Mouse (Mus musculus) adrenal gland, postnatal 25 days (tissue): ENCODE measurements around the gene Col8a2. TPM values are rescaled to one million over a fixed set of nuclear protein-coding genes. Genes with fewer than 3 reads are reported as not detected.

Experiments
- DNase-seq: peaks from one replicate; pipeline ENCODE4 v3.0.0; 2021; ENCODE audit warnings: mixed read lengths
- total RNA-seq: library from RNA; stranded (reverse); gene quantifications from 2 replicates; pipeline ENCODE4 v1.2.3, GENCODE M21; 2021

Gene Col8a2
- total RNA-seq, 1 experiment from 2014 or later, result 1.7 TPM

DNA sequence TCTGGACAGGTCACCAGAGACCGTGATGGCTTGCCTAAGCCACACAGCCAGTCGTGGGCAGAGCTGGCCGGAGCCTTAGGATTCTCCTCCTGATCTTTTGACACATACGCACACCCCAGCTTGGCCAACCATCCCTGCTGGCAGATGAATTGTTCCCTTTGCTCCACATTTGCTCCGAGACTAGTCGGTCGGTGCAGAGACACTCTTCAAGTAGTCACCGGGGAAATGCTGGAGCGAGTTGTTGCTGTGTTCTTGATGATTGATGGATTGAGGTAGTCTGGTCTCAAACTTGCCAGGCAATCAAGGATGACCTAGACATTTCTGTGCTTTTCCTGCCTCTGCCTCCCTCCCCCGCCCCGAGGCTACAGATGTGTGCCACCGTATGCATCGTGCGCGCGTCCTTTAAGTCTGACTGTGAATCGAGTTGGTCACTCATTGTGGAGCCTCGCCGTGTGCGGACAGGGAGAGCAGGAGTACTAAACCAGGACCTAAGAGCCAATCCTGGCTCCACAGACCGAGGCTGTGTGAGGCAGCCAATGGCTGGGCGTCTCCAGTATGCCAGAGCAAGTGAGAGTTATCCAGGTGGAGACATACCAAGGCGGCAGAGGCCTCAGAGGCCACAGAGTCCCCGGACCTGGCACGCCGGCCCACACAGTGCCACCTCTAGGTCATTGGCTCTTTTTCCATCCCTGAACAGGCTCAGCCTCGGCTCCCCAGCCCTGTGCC is 15.2 kb downstream of the Col8a2 start:
- no peak for DNase-seq

- no peak for DNase-seq
Observed at GRCm38 (mm10) chr4:126303877-126304276, 17.3 kb downstream of the Col8a2 start.

- DNase-seq, result no peak
Observed at GRCm38 (mm10) chr4:126305428-126305827, 18.8 kb downstream of the Col8a2 start.

DNA sequence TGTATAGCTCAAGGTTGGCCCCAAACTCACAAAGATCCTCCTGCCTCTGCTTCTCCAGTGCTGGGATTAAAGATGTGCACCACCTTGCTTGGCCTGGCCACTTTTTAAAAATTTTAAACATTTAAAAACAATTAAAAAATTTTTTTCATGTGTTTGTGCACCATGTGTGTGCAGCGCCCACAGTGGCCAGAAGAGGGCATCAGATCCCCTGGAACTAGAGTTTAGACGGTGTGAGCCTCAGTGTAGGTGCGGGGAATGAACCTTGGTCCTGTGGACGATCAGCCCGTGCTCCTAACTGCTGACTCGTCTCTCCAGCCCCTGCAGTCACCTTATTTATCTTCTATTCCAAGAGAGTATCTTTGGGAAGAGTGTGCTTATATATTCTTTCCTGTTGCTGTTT is 19.5 kb downstream of the Col8a2 start:
- DNase-seq, result no peak

GRCm38 (mm10) chr4:126306827-126307226 is 20.2 kb downstream of the Col8a2 start:
- DNase-seq, result no peak

GRCm38 (mm10) chr4:126309211-126309921 is 22.8 kb downstream of the Col8a2 start:
- DNase-seq, result no peak

- DNase-seq, result peak; percentile 89
Observed at GRCm38 (mm10) chr4:126309922-126310309, 23.3 kb downstream of the Col8a2 start.

DNA sequence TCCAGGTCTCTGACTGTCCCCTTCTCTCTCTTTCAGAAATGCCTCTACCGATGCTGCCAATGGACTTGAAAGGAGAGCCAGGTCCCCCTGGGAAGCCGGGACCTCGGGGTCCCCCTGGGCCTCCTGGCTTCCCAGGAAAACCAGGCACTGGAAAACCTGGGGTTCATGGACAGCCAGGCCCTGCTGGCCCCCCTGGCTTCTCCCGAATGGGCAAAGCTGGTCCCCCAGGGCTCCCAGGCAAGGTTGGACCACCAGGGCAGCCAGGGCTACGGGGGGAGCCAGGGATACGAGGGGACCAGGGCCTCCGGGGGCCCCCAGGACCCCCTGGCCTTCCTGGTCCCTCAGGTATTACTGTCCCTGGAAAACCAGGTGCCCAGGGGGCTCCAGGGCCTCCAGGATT is 23.8 kb downstream of the Col8a2 start:
- DNase-seq, result no peak

DNA sequence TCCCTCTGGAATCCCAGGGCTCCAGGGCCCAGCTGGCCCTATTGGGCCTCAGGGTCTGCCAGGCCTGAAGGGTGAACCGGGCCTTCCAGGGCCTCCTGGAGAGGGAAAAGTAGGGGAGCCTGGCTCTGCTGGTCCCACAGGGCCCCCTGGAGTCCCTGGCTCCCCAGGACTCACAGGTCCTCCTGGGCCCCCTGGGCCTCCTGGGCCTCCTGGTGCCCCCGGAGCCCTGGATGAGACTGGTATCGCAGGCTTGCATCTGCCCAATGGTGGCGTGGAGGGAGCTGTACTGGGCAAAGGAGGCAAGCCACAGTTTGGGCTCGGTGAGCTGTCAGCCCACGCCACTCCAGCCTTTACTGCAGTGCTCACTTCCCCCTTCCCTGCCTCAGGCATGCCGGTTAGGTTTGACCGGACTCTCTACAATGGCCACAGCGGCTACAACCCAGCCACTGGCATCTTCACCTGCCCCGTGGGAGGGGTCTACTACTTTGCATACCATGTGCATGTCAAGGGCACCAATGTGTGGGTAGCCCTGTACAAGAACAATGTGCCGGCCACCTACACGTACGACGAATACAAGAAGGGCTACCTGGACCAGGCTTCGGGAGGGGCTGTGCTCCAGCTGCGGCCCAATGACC is 25.1 kb downstream of the Col8a2 start:
- DNase-seq, result no peak

GRCm38 (mm10) chr4:126313202-126313601 is 26.6 kb downstream of the Col8a2 start:
- DNase-seq, result no peak

DNA sequence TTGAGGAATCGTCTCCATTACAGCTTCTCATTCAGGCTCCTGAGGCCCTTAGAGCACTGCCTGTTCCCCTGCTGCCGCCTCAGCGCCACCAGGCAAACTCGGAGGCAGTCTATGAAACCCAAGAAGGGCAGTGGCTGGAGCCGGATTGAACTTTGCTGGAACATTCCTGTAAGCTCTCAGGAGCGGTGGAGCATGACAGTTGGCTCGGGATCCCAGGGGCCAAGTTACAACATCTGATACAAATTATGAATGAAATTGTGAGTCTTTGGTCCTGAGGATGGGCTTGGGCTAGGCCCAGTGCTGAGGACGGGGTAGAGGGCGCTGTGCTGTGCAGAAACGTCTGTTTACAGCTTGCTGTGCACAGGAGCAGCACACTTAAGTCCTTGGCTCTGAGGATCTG is 27.8 kb downstream of the Col8a2 start:
- DNase-seq, result no peak

- no peak for DNase-seq
Observed at GRCm38 (mm10) chr4:126315931-126316330, 29.3 kb downstream of the Col8a2 start.

DNA sequence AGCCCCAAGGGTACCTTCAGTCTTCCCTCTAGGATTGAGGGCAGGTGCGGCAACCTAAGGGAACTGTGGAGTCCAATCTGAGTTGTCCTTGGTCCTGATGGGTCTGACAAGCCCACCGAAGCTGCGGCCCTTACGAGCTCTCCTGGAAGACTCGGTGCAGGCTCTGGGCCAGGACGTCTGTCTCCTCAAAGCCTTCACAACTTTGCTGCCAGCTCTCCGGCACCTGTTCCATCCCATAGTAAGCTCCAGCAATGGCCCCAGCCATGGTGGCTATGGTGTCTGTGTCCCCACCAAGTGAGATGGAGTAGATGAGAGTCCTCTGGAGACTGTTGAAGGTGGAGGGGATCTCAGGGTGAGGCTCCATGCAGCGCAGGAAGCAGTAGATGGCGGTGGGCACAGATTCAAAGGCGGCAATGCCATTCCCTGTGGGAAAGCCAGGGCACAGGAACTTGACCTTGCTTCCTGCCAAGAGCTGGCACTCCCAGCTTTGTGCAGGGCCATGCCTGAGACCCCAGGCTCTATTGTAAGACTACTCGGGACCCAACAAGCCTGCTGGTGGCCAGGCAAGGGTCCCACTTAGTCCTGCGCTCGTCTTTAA is 29.9 kb downstream of the Col8a2 start:
- DNase-seq, result no peak

DNA sequence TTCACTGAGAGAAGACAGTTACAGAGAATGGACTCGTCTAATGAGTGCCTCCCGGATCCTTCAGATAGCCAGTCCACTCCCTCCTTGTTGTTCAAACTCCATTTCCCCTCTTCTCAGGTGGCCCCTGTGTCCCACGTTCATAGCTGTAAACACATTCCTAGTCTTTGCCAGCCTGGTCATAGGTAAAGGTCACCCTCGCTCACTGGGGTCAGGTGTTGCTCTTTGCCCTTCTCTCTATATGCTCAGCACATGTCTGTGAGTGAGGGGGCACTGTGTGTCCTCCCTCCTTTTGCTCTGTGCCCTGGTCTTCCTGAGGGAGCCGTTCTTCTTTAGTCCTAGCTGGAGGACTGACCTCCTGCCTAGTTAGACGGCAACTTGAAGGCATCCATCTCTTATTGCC is 33.2 kb downstream of the Col8a2 start:
- no peak for DNase-seq

- DNase-seq, result peak; percentile 100
Observed at GRCm38 (mm10) chr4:126321111-126321853, 34.7 kb downstream of the Col8a2 start, which contains the start of gene Adprhl2. TSS of gene Adprhl2 (minus strand) at chr4:126321703.

DNA sequence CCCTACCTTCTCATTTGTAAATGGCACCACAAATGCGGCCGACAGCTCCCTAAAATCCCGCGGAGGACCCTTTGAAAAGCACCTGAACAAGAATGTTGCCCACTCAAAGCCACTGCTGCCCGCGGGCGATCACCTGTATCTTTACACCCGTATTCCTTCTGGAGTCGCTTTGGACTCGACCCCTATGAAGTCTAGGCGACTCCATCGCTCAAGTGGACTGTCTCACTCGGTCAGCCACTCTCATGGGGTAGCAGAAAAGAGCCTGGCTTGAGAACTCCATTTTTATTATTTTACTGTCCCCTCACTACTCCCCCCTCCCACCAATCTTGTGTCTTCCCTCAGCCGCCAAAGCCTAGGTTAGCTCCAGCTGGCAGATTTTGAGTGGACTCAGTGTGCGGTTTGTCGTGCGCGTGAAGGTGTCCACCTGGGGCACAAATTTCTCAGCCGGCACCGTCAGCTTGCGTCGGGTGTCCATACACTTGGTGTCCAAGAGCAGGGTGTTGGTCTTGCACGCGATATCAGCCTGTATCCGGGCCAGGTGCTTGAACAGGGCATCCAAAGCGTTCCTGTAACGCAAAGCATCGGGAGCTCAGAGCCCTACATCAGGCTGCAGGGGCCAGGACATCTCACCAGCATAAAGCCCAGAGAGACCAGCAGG is 35.4 kb downstream of the Col8a2 start:
- DNase-seq, result no peak

DNA sequence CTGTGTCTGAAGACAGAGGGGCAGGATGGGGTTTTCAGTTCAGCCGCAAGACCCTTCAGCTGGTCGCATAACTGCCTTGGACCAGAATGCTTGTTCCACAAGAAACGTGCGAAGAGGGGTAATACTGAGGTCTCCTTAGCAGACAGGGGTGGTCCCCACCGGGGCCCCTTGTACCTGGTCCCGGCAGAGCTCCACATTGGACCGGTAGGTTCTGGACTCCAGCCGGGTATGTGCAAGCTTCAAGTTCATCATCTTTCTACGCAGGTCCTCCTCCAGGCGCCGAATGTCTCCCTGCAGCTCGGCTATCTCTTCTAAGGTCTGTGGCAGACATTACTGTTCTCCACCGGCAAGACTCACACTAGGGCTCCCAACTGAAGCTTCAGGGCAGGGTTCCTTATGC is 36.1 kb downstream of the Col8a2 start:
- no peak for DNase-seq

GRCm38 (mm10) chr4:126324861-126325260 is 38.3 kb downstream of the Col8a2 start:
- DNase-seq, result no peak

DNA sequence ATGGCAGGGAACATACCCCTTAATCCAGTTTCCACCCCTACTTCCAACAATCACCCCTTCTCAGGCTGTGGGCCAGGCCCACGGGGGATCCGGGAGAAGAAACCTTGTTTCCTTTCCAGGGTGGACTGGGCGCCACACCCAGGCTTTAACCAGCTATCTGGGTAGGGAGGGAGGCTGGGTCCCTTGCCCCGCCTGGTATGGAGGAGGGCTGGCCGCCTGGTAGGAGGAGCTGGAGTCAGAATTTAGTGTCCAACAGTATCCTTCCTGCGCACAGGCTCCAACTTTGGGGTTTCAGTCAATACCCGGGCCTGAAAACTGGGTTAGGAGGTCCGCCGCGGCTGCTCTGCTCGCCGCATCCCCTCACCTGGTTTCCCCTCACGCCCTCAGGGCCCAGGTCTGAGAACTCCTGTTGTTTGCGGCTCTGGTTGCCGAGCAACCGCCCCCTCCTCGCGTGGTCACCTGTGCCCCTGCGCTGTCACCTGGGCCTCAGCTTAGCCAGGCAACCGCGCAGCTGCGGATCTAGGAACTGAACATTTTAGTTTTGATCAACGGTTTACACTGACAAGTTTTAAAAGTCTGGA is 38.8 kb downstream of the Col8a2 start, which contains the start of gene Tekt2:
Tekt2 (minus strand) TSS at position 408 of the 581 bp plus-strand sequence.
- no peak for DNase-seq

DNA sequence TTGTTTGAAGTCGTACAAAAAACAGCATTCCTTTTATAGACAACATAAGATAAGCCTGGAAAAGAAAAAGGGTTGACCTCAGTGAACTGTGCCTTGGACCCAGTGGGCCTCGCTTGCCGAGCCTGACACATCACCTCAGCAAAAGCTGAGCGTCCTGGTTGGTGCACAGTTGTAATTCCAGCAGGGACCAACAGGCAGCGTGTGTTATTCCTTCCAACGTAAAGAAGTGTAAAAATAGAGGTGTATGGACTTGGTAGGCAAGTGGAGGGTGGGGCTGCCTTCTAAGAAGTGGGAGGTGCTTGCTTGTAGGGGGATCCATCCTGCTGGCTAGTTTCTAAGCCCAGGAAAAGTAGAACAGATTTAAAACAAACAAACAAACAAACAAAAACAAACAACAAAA is 39.4 kb downstream of the Col8a2 start:
- no peak for DNase-seq

- DNase-seq, result no peak
Observed at GRCm38 (mm10) chr4:126330295-126330694, 43.7 kb downstream of the Col8a2 start.
